Mouse (Mus musculus): ENCODE data around the gene Lpar5. TPM values are rescaled to one million over a fixed set of nuclear protein-coding genes. Genes with fewer than 3 reads are reported as not detected.

The Lpar5 gene
- polyA plus RNA-seq, 1 experiment from 2014 or later = 0.51 TPM

DNA sequence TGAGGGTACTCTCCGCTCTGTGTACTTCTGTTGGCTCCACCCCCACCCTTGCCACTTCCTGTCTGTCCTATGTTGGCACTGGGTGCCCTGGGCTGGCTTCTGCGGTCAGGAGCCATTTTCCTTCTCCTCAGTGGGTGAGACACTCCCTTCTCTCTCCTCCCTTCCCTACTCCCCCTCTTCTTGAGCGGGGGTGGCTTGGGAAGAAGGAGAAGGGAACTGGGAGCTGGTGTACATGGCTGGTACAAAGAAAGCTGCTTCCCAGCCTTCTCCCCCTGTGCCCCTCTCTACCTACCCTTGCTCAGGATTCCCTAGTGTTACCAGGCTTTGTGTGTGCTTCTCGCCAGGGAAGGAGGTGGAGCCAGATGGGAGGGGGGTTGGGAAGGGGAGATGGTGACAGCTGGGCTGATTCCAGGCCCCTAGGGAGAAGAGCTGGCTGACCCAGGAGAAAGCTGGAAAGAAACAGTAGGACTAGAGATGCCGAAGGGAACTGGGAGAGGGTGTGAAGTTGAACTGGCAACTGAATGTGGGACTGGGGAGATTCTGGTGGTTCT is 31.8 kb downstream of the Lpar5 start:
- Histone ChIP-seq H3K4me2 (replicated peaks) (peak overlapping the region; percentile 81), H3K27me3 (ENCODE audit: control insufficient read depth, insufficient read depth, low read length) (no peaks in the 10 kb centered on the region), H3K36me3 (replicated peaks; ENCODE audit: control insufficient read depth, insufficient read depth) (peaks cover 62% of the 10 kb centered on the region), H3K9ac (peak overlapping the region; percentile 92), H3K4me3 (replicated peaks; ENCODE audit: low read length) (peak overlapping the region; percentile 84), H3K4me1 (replicated peaks; ENCODE audit: control insufficient read depth, insufficient read depth, low read length) (peaks cover 33% of the 10 kb centered on the region), H3K9me3 (ENCODE audit: control insufficient read depth, low read length) (no peaks in the 10 kb centered on the region), H3K27ac (peak overlapping the region; percentile 79)
- WGBS = 26% methylated on average over 5 of the region's 5 CpGs
- ATAC-seq (ENCODE audit: low FRiP score) (no peak), DNase-seq (ENCODE audit: low spot score) (no peak)

GRCm38 (mm10) chr6:125101444-125101843 is 33.7 kb downstream of the Lpar5 start:
- no peak overlapping the region for H3K4me3 ChIP-seq (replicated peaks; ENCODE audit: low read length)
- ATAC-seq (ENCODE audit: low FRiP score) (no peak), DNase-seq (ENCODE audit: low spot score) (no peak)
- no peak overlapping the region for H3K4me2 ChIP-seq (replicated peaks)
- peaks cover 82% of the 10 kb centered on the region for H3K36me3 ChIP-seq (replicated peaks; ENCODE audit: control insufficient read depth, insufficient read depth)
- peaks cover 27% of the 10 kb centered on the region for H3K4me1 ChIP-seq (replicated peaks; ENCODE audit: control insufficient read depth, insufficient read depth, low read length)
- H3K27me3 ChIP-seq (ENCODE audit: control insufficient read depth, insufficient read depth, low read length) = no peaks in the 10 kb centered on the region
- H3K9me3 ChIP-seq (ENCODE audit: control insufficient read depth, low read length) = no peaks in the 10 kb centered on the region
- 81% methylated on average over 9 of the region's 9 CpGs for WGBS
- H3K9ac ChIP-seq = no peak overlapping the region
- no peak overlapping the region for H3K27ac ChIP-seq

GRCm38 (mm10) chr6:125104223-125104622 is 36.5 kb downstream of the Lpar5 start:
- Histone ChIP-seq H3K4me3 (replicated peaks; ENCODE audit: low read length) (no peak overlapping the region), H3K4me1 (replicated peaks; ENCODE audit: control insufficient read depth, insufficient read depth, low read length) (peaks cover 10% of the 10 kb centered on the region), H3K4me2 (replicated peaks) (no peak overlapping the region), H3K9me3 (ENCODE audit: control insufficient read depth, low read length) (no peaks in the 10 kb centered on the region), H3K27ac (no peak overlapping the region), H3K27me3 (ENCODE audit: control insufficient read depth, insufficient read depth, low read length) (no peaks in the 10 kb centered on the region), H3K9ac (no peak overlapping the region), H3K36me3 (replicated peaks; ENCODE audit: control insufficient read depth, insufficient read depth) (peaks cover 99% of the 10 kb centered on the region)
- WGBS = 91% methylated on average over 4 of the region's 4 CpGs
- no peak for DNase-seq (ENCODE audit: low spot score)
- no peak for ATAC-seq (ENCODE audit: low FRiP score)

- no peak overlapping the region for H3K4me2 ChIP-seq (replicated peaks)
- H3K36me3 ChIP-seq (replicated peaks; ENCODE audit: control insufficient read depth, insufficient read depth) = peaks cover 99% of the 10 kb centered on the region
- DNase-seq (ENCODE audit: low spot score) (no peak), ATAC-seq (ENCODE audit: low FRiP score) (no peak)
- no peaks in the 10 kb centered on the region for H3K9me3 ChIP-seq (ENCODE audit: control insufficient read depth, low read length)
- H3K9ac ChIP-seq = no peak overlapping the region
- no peak overlapping the region for H3K27ac ChIP-seq
- 95% methylated on average over 2 of the region's 2 CpGs for WGBS
- H3K4me3 ChIP-seq (replicated peaks; ENCODE audit: low read length) = no peak overlapping the region
- no peaks in the 10 kb centered on the region for H3K4me1 ChIP-seq (replicated peaks; ENCODE audit: control insufficient read depth, insufficient read depth, low read length)
- no peaks in the 10 kb centered on the region for H3K27me3 ChIP-seq (ENCODE audit: control insufficient read depth, insufficient read depth, low read length)
Measured at GRCm38 (mm10) chr6:125107705-125108104, 40.0 kb downstream of the Lpar5 start.

DNA sequence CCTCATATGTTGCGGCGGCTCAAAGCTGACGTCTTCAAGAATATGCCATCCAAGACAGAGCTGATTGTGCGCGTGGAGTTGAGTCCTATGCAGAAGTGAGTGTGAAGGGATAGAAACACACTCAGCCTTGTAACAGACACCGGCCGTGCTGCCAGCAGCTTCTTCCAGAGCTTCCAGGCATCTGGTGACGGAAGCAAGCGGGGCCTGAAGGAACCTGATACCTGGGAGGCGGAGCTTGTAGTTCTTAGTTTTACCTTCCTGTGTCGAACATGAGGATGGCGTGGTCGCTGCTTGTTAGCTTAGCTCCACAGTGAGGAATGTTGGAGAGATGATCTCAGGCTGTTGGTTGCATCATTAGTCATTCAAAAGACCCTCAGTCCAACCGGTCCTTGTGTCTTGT is 41.7 kb downstream of the Lpar5 start:
- no peak overlapping the region for H3K4me3 ChIP-seq (replicated peaks; ENCODE audit: low read length)
- H3K36me3 ChIP-seq (replicated peaks; ENCODE audit: control insufficient read depth, insufficient read depth) = peaks cover 100% of the 10 kb centered on the region
- ATAC-seq (ENCODE audit: low FRiP score) (no peak), DNase-seq (ENCODE audit: low spot score) (no peak)
- no peak overlapping the region for H3K4me2 ChIP-seq (replicated peaks)
- H3K9ac ChIP-seq = no peak overlapping the region
- no peaks in the 10 kb centered on the region for H3K4me1 ChIP-seq (replicated peaks; ENCODE audit: control insufficient read depth, insufficient read depth, low read length)
- H3K9me3 ChIP-seq (ENCODE audit: control insufficient read depth, low read length) = no peaks in the 10 kb centered on the region
- H3K27ac ChIP-seq = no peak overlapping the region
- no peaks in the 10 kb centered on the region for H3K27me3 ChIP-seq (ENCODE audit: control insufficient read depth, insufficient read depth, low read length)
- 93% methylated on average over 14 of the region's 14 CpGs for WGBS

DNA sequence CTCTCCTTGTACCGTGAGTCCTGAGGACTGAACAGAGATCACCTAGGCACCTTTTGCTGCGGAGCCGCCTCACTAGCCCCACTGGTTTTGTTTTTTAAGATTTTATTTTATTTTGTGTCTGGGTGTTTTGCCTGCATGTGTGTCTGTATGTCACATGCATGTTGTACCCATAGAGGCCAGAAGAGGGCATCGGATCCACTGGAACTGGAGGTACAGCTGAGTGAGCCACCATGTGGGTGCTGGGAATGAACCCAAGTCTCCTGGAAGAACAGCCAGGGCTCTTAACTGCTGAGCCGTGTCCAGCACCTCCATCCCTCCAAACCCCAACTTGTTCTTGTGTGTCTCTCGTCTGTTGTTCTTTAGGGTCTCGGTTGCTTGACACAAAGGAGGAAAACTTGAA is 43.2 kb downstream of the Lpar5 start:
- Histone ChIP-seq H3K4me2 (replicated peaks) (no peak overlapping the region), H3K27ac (no peak overlapping the region), H3K9ac (no peak overlapping the region), H3K27me3 (ENCODE audit: control insufficient read depth, insufficient read depth, low read length) (no peaks in the 10 kb centered on the region), H3K4me3 (replicated peaks; ENCODE audit: low read length) (no peak overlapping the region), H3K9me3 (ENCODE audit: control insufficient read depth, low read length) (no peaks in the 10 kb centered on the region), H3K4me1 (replicated peaks; ENCODE audit: control insufficient read depth, insufficient read depth, low read length) (no peaks in the 10 kb centered on the region), H3K36me3 (replicated peaks; ENCODE audit: control insufficient read depth, insufficient read depth) (peaks cover 98% of the 10 kb centered on the region)
- ATAC-seq (ENCODE audit: low FRiP score) (no peak), DNase-seq (ENCODE audit: low spot score) (no peak)
- 94% methylated on average over 7 of the region's 7 CpGs for WGBS

GRCm38 (mm10) chr6:125112553-125112952 is 44.8 kb downstream of the Lpar5 start:
- Histone ChIP-seq H3K27ac (no peak overlapping the region), H3K27me3 (ENCODE audit: control insufficient read depth, insufficient read depth, low read length) (no peaks in the 10 kb centered on the region), H3K4me3 (replicated peaks; ENCODE audit: low read length) (no peak overlapping the region), H3K9me3 (ENCODE audit: control insufficient read depth, low read length) (no peaks in the 10 kb centered on the region), H3K36me3 (replicated peaks; ENCODE audit: control insufficient read depth, insufficient read depth) (peaks cover 98% of the 10 kb centered on the region), H3K9ac (no peak overlapping the region), H3K4me1 (replicated peaks; ENCODE audit: control insufficient read depth, insufficient read depth, low read length) (no peaks in the 10 kb centered on the region), H3K4me2 (replicated peaks) (no peak overlapping the region)
- WGBS = 96% methylated on average over 11 of the region's 11 CpGs
- no peak for ATAC-seq (ENCODE audit: low FRiP score)
- DNase-seq (ENCODE audit: low spot score) = no peak

DNA sequence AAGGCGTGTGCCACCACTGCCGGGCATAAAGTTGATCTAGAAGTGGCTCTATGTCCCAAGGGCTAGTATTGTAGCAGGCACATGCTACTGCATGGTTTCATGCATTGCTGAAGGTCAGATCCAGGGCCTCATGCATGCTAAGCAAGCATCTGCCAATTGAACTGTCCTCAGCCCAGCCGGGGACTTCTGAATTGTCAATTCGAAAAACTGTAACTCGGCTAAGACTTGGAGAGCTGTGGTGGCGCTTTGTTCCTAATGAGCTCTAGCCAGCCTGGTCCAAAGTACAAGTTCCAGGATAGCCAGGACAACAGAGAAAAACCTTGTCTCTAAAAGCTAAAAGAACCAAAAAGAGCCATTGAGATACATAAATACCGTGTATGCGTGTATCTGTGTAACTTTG is 51.7 kb downstream of the Lpar5 start:
- Histone ChIP-seq H3K9ac (no peak overlapping the region), H3K36me3 (replicated peaks; ENCODE audit: control insufficient read depth, insufficient read depth) (peaks cover 98% of the 10 kb centered on the region), H3K27me3 (ENCODE audit: control insufficient read depth, insufficient read depth, low read length) (no peaks in the 10 kb centered on the region), H3K4me2 (replicated peaks) (no peak overlapping the region), H3K9me3 (ENCODE audit: control insufficient read depth, low read length) (no peaks in the 10 kb centered on the region), H3K4me1 (replicated peaks; ENCODE audit: control insufficient read depth, insufficient read depth, low read length) (no peaks in the 10 kb centered on the region), H3K4me3 (replicated peaks; ENCODE audit: low read length) (no peak overlapping the region), H3K27ac (no peak overlapping the region)
- WGBS = 97% methylated on average over 8 of the region's 8 CpGs
- no peak for ATAC-seq (ENCODE audit: low FRiP score)
- no peak for DNase-seq (ENCODE audit: low spot score)

GRCm38 (mm10) chr6:125128724-125129123 is 61.0 kb downstream of the Lpar5 start:
- peaks cover 80% of the 10 kb centered on the region for H3K36me3 ChIP-seq (replicated peaks; ENCODE audit: control insufficient read depth, insufficient read depth)
- H3K4me2 ChIP-seq (replicated peaks) = no peak overlapping the region
- H3K4me1 ChIP-seq (replicated peaks; ENCODE audit: control insufficient read depth, insufficient read depth, low read length) = peaks cover 11% of the 10 kb centered on the region
- 90% methylated on average over 12 of the region's 12 CpGs for WGBS
- DNase-seq (ENCODE audit: low spot score) (no peak), ATAC-seq (ENCODE audit: low FRiP score) (no peak)
- no peak overlapping the region for H3K27ac ChIP-seq
- no peaks in the 10 kb centered on the region for H3K27me3 ChIP-seq (ENCODE audit: control insufficient read depth, insufficient read depth, low read length)
- H3K9me3 ChIP-seq (ENCODE audit: control insufficient read depth, low read length) = no peaks in the 10 kb centered on the region
- no peak overlapping the region for H3K4me3 ChIP-seq (replicated peaks; ENCODE audit: low read length)
- H3K9ac ChIP-seq = no peak overlapping the region

All from hindbrain, embryonic 14.5 days (tissue).